Mouse (Mus musculus): Measurements from ENCODE around the gene Kcnd1.
A peak's percentile ranks its signal among the peaks of the same experiment; 100 is the strongest.

The Kcnd1 gene

GRCm38 (mm10) chrX:7859191-7859753 is 37.2 kb downstream of the Kcnd1 start:
- DNase-seq: no peak

- no peak for DNase-seq
These were observed 41.1 kb downstream of the Kcnd1 start for GRCm38 (mm10) chrX:7863181-7863580.

GRCm38 (mm10) chrX:7864551-7864950 is 42.5 kb downstream of the Kcnd1 start:
- no peak for DNase-seq

GRCm38 (mm10) chrX:7865343-7865742 is 43.3 kb downstream of the Kcnd1 start:
- DNase-seq: no peak

GRCm38 (mm10) chrX:7865786-7866185 is 43.7 kb downstream of the Kcnd1 start:
- DNase-seq: no peak

- no peak for DNase-seq
These were observed 45.1 kb downstream of the Kcnd1 start for GRCm38 (mm10) chrX:7867141-7867540.

- no peak for DNase-seq
These were observed 46.4 kb downstream of the Kcnd1 start for GRCm38 (mm10) chrX:7868506-7868905.

GRCm38 (mm10) chrX:7869826-7870225 is 47.7 kb downstream of the Kcnd1 start:
- no peak for DNase-seq

GRCm38 (mm10) chrX:7878007-7878419 is 55.9 kb downstream of the Kcnd1 start, which contains the start of gene Pim2:
Gene Pim2 (plus strand): TSS chrX:7878262.
- peak; percentile 84 for DNase-seq

- no peak for DNase-seq
These were observed 56.4 kb downstream of the Kcnd1 start for GRCm38 (mm10) chrX:7878495-7878894.

- DNase-seq: peak; percentile 62
These were observed 57.7 kb downstream of the Kcnd1 start for GRCm38 (mm10) chrX:7879819-7880218.

GRCm38 (mm10) chrX:7883841-7884567 is 61.9 kb downstream of the Kcnd1 start, which contains the start of gene Slc35a2:
Gene Slc35a2 (plus strand): TSS chrX:7884028.
- DNase-seq: peak; percentile 63

Measured in right cerebral cortex, postnatal 25 days (tissue).